Mouse (Mus musculus) thymus, adult 2 months (tissue): Measurements from ENCODE around the gene Slc22a17. TPM values are rescaled to one million over a fixed set of nuclear protein-coding genes. Genes with fewer than 3 reads are reported as not detected.

ENCODE experiments used
- DNase-seq: peaks from one replicate; pipeline ENCODE4 v3.0.0; 2021
- H3K27ac ChIP-seq: fragments of 200-500 bp; 2 replicates; pipeline ENCODE4 v1.5.1; 2012; ENCODE audit warnings: low read length, control low read depth; ENCODE audit not compliant: control insufficient read depth, insufficient read depth
- H3K27me3 ChIP-seq: fragments of 200-500 bp; 2 replicates; pipeline ENCODE4 v1.6.1; 2012; ENCODE audit warnings: mild to moderate bottlenecking, low read length, moderate library complexity, mixed read lengths; ENCODE audit not compliant: control insufficient read depth, insufficient read depth
- H3K36me3 ChIP-seq: fragments of 200-500 bp; 2 replicates; pipeline ENCODE4 v1.6.1; 2012; ENCODE audit warnings: mild to moderate bottlenecking, low read length, moderate library complexity; ENCODE audit not compliant: control insufficient read depth, insufficient read depth
- H3K4me1 ChIP-seq: fragments of 200-500 bp; replicated peaks from 2 replicates; pipeline ENCODE4 v1.6.1; 2012; ENCODE audit warnings: low read length; ENCODE audit not compliant: control insufficient read depth, insufficient read depth
- H3K4me3 ChIP-seq: fragments of 200-500 bp; 2 replicates; pipeline ENCODE4 v1.5.1; 2012; ENCODE audit warnings: mild to moderate bottlenecking, low read length, control low read depth, moderate library complexity; ENCODE audit not compliant: control insufficient read depth, insufficient read depth
- CTCF ChIP-seq: fragments of 200-500 bp; IDR thresholded peaks from 2 replicates; pipeline ENCODE4 v1.5.1; 2012; ENCODE audit warnings: mild to moderate bottlenecking, control low read depth, low read length, moderate library complexity, borderline replicate concordance; ENCODE audit not compliant: control insufficient read depth, poor library complexity, insufficient read depth; ENCODE audit errors: extremely low read depth
- POLR2A ChIP-seq: fragments of 200-500 bp; IDR thresholded peaks from 2 replicates; pipeline ENCODE4 v1.6.1; 2012; ENCODE audit warnings: mild to moderate bottlenecking, low read length, control low read depth, moderate library complexity; ENCODE audit not compliant: control insufficient read depth, poor library complexity, insufficient read depth; ENCODE audit errors: extremely low read depth
- WGBS: fragments of 180-500 bp; shearing (Covaris S2); methylation state at CpG from one replicate; pipeline ENCODE4 v1.1.7; 2018; 5-methylcytosine and 5-hydroxymethylcytosine counted together
- polyA plus RNA-seq: library from polyadenylated mRNA; depleted of rRNA; stranded (reverse); fragments of >200 nt; gene quantifications from 2 replicates; pipeline ENCODE4 v1.2.3, GENCODE M21; 2012

Gene Slc22a17
- polyA plus RNA-seq, 1 experiment = 29.9 TPM

DNA sequence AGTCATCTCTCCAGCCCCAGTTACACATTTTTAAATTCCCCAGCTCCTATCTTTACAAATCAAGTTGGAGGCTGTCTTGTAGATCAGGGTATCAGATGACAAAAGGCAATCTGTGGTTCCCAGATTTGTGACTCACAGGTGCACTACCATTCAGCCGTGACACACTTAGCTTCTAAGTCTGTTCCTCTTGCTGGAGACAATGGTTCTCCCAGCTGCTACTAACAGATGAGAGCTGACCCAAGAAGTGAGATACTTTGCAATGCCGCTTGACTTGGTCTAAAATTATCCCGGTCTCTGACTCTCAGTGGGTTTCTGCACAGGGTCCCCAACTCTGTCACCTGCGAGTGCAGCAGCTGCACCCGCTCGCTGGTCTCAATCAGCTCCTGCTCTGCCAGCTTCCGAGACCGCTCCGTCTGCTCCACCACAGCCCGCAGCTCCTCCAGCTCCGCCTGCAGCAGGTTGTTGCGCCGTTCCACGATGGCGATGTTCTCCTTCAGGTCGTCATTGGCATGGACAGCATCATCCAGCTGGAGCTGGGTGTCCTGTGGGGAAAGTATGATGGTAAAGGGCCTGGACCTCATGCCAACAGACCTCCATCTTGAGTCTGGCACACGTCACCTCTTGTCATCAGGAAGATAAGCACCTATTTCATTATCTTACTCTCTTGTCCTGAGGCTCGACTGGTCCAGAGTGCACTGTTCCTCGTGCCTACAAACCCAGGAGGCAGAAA is 33.2 kb upstream of the Slc22a17 start:
- Histone ChIP-seq H3K27ac (no peak overlapping the region), H3K4me1 (peaks cover 6% of the 10 kb centered on the region; the same call in 1 of the 2 replicates)
- 87% methylated on average over 19 of the region's 19 CpGs for WGBS

GRCm38 (mm10) chr14:54944939-54945338 is 32.0 kb upstream of the Slc22a17 start:
- Histone ChIP-seq H3K36me3 (no peaks in the 10 kb centered on the region), H3K4me1 (peaks cover 9% of the 10 kb centered on the region; the same call in 1 of the 2 replicates), H3K27me3 (no peaks in the 10 kb centered on the region; the same call in 1 of the 2 replicates), H3K27ac (no peak overlapping the region), H3K4me3 (no peak overlapping the region)
- no peak for DNase-seq
- TF ChIP-seq CTCF = no peak
- TF ChIP-seq POLR2A = no peak
- 75% methylated on average over 2 of the region's 2 CpGs for WGBS

More for the DNA sequence above, 33.2 kb upstream of the Slc22a17 start:
- Histone ChIP-seq H3K4me3 (no peak overlapping the region), H3K36me3 (no peaks in the 10 kb centered on the region), H3K27me3 (no peaks in the 10 kb centered on the region; the same call in 1 of the 2 replicates)
- TF ChIP-seq CTCF (no peak), POLR2A (no peak)
- no peak for DNase-seq

DNA sequence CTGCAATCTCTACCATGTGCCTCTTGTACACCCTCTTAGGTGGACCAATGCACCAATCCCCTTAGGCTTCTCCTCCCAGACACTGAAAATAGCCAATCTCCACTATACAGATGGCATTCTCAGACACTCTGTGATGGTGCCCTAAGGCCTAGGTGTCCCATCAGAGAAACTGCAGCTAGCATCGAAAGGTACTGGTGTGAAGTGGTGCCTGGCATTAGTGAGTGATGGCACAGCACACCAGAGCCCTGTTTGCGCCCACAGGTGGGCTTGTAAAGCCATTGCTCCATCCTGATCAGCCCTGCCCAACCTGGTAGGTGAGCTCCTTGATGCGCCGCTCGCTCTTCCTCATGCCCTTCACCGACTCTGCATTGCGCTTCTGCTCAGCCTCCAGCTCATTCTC is 31.0 kb upstream of the Slc22a17 start:
- no peaks in the 10 kb centered on the region for H3K36me3 ChIP-seq
- H3K27me3 ChIP-seq = no peaks in the 10 kb centered on the region

GRCm38 (mm10) chr14:54942479-54942878 is 29.5 kb upstream of the Slc22a17 start:
- WGBS = 98% methylated on average over 8 of the region's 8 CpGs

More for the DNA sequence above, 31.0 kb upstream of the Slc22a17 start:
- no peak overlapping the region for H3K4me3 ChIP-seq
- TF ChIP-seq CTCF = no peak
- TF ChIP-seq POLR2A = no peak
- peaks cover 9% of the 10 kb centered on the region; the same call in 1 of the 2 replicates for H3K4me1 ChIP-seq
- no peak for DNase-seq
- 94% methylated on average over 7 of the region's 7 CpGs for WGBS
- H3K27ac ChIP-seq = no peak overlapping the region

DNA sequence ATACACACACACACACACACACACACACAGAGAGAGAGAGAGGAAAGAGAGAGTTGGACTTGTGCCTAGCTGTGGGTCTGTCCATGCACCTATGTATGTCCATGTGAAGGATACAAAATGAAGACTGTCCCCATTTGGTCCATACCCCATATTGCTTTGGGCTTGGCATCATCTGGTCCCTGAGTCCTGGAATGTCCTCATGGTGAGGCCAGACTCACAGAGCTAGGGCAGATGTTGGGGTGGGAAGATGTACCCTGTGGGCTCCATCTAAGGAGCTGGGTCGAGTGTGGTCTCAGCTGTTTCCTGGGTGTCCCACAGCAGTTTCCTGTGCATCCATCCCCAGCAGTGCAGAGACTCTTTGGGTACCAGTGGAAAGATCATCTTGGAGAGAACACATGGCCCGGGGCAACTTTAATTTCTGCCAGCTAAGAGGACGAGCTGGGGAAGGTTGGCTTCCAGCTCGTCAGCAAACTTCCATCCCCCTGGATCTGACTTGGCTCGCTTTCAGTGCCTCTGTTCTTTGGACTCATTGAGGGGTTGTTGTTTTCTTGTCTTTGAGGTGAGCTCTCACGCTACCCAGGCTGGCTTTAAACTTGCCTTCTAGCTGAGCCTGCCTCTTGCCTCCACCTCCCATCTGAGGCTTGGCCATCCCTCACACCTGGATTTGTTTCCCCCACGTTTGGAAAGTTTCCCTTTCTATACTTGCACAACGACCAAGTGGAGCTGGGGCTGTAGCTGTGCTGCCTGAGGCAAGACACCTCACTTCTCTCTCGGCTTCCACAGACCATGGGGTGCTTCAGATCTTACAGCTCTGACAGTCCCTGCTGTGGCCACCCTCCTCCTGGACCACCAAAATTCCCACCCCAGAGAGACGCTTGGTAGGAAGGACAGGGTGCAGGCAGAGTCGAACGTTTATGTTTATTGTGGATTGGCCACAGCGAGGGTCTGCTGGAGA is 28.4 kb upstream of the Slc22a17 start:
- Histone ChIP-seq H3K27ac (no peak overlapping the region), H3K36me3 (no peaks in the 10 kb centered on the region), H3K4me1 (peaks cover 9% of the 10 kb centered on the region; the same call in 1 of the 2 replicates), H3K27me3 (no peaks in the 10 kb centered on the region), H3K4me3 (no peak overlapping the region)
- 41% methylated on average over 13 of the region's 13 CpGs for WGBS
- TF ChIP-seq CTCF (no peak), POLR2A (no peak)
- DNase-seq = no peak

More at GRCm38 (mm10) chr14:54942479-54942878, 29.5 kb upstream of the Slc22a17 start:
- TF ChIP-seq CTCF (no peak), POLR2A (no peak)
- no peak overlapping the region for H3K4me3 ChIP-seq
- no peaks in the 10 kb centered on the region for H3K27me3 ChIP-seq
- H3K4me1 ChIP-seq = peaks cover 9% of the 10 kb centered on the region; the same call in 1 of the 2 replicates
- H3K27ac ChIP-seq = no peak overlapping the region
- DNase-seq = no peak
- no peaks in the 10 kb centered on the region for H3K36me3 ChIP-seq

DNA sequence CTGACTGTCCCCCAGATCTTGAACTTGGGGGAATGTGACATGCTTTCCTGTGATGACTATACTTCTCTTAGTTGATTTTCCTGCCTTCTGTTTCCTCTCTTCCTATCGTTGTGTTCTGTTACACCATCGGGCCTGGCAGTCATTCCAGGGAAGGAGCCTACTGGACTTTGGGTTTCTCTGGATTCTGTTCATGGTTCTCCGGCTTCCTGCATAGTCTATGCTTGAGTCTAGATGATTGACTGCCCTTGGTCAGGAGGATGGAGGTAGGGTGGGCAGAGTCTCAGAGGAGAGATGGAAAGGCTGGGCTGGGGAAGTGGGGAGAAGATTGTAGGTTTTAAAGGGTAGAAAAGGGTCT is 27.2 kb upstream of the Slc22a17 start:
- 83% methylated on average over 3 of the region's 3 CpGs for WGBS
- Histone ChIP-seq H3K27me3 (no peaks in the 10 kb centered on the region), H3K27ac (no peak overlapping the region), H3K36me3 (no peaks in the 10 kb centered on the region), H3K4me1 (peaks cover 9% of the 10 kb centered on the region; the same call in 1 of the 2 replicates), H3K4me3 (no peak overlapping the region)
- no peak for DNase-seq
- TF ChIP-seq POLR2A (no peak), CTCF (no peak)
